Comparison of ENCODE assay signal across 9 mouse cellular contexts in genomic region chr19:56349295-56349694, GRCm38 (mm10). TPM values are rescaled to one million over a fixed set of nuclear protein-coding genes. Genes with fewer than 3 reads are reported as not detected.
DNase-seq lines count a peak whose midpoint lies in the region; ATAC-seq and TF ChIP-seq lines count a peak whose summit lies in the region.
"Had no signal": no experiment of that assay in that cellular context is flagged by ENCODE, and none has a peak within 500 bp of the region (broad histone marks: within the 10 kb centered on the region; RNA-seq: fewer than 3 reads in every experiment).

No protein-coding gene starts in this region.

- no peak overlapping the region for H3K9ac ChIP-seq in liver, adult 2 months (ENCODE audit: low read depth, low read length)
- no peak overlapping the region for H3K9ac ChIP-seq in forebrain, embryonic 11.5 days (ENCODE audit: low read length)

- no peaks in the 10 kb centered on the region for H3K4me1 ChIP-seq in liver, adult 2 months (ENCODE audit: control insufficient read depth, insufficient read depth, low read length)
- peaks cover 28% of the 10 kb centered on the region for H3K4me1 ChIP-seq in limb, embryonic 10.5 days
- H3K4me1 ChIP-seq in forebrain, embryonic 11.5 days (replicated peaks; ENCODE audit: control insufficient read depth, insufficient read depth, low read length): peaks cover 13% of the 10 kb centered on the region

- ATAC-seq in forebrain, embryonic 11.5 days (replicated peaks; ENCODE audit: low FRiP score): no peak

- no peak for TF ChIP-seq POLR2A in liver, adult 2 months (IDR thresholded peaks at IDR 0.05; ENCODE audit: extremely low read depth, insufficient read depth, low read length)
- no peak for TF ChIP-seq POLR2A in brain, embryonic 14.5 days (IDR thresholded peaks at IDR 0.05; ENCODE audit: borderline replicate concordance, extremely low read depth, insufficient read depth, insufficient read length, poor library complexity, severe bottlenecking)

- H3K79me2 ChIP-seq in liver, adult 2 months (ENCODE audit: control insufficient read depth, insufficient read depth, low read length): no peaks in the 10 kb centered on the region

- no peak overlapping the region for H3K4me3 ChIP-seq in liver, adult 2 months (ENCODE audit: insufficient read depth, low read depth, low read length)
- H3K4me3 ChIP-seq in limb, embryonic 10.5 days: no peak overlapping the region
- no peak overlapping the region for H3K4me3 ChIP-seq in forebrain, embryonic 11.5 days (ENCODE audit: low read depth, low read length)
- H3K4me3 ChIP-seq: myocyte had no signal

- peak; percentile 81 for TF ChIP-seq CTCF in liver, adult 2 months (IDR thresholded peaks at IDR 0.05; ENCODE audit: low read depth, low read length)
- peak; percentile 48 for TF ChIP-seq CTCF in brain, embryonic 14.5 days (IDR thresholded peaks at IDR 0.05; ENCODE audit: borderline replicate concordance, extremely low read depth, insufficient read depth, insufficient read length)

- no peak overlapping the region for H3K27ac ChIP-seq in liver, adult 2 months (replicated peaks; ENCODE audit: insufficient read depth, low read depth, low read length)
- H3K27ac ChIP-seq in limb, embryonic 10.5 days: no peak overlapping the region
- no peak overlapping the region for H3K27ac ChIP-seq in forebrain, embryonic 11.5 days (ENCODE audit: low read depth, low read length)

- no peak overlapping the region for H3K4me2 ChIP-seq in forebrain, embryonic 11.5 days (ENCODE audit: low read depth, low read length, severe bottlenecking)

- no peaks in the 10 kb centered on the region; the same call in 1 of the 2 replicates for H3K27me3 ChIP-seq in liver, adult 2 months (ENCODE audit: control insufficient read depth, insufficient read depth, low read length)
- H3K27me3 ChIP-seq in limb, embryonic 10.5 days (ENCODE audit: low read depth, poor library complexity, severe bottlenecking): peaks cover 12% of the 10 kb centered on the region; the same call in 1 of the 2 replicates
- no peaks in the 10 kb centered on the region for H3K27me3 ChIP-seq in splenic B cell, adult 2 months (ENCODE audit: control insufficient read depth, insufficient read depth, low read length, poor library complexity, severe bottlenecking)
- no peaks in the 10 kb centered on the region for H3K27me3 ChIP-seq in forebrain, embryonic 11.5 days (ENCODE audit: control insufficient read depth, insufficient read depth, low read length)

- peak; percentile 50 for DNase-seq in liver, adult 2 months (ENCODE audit: extremely low read depth, low read depth, low spot score)
- no peak for DNase-seq in liver
- peak; percentile 46 for DNase-seq in brain, embryonic 14.5 days (ENCODE audit: low read depth)
- DNase-seq in limb, embryonic 10.5 days (ENCODE audit: low spot score): peak; percentile 57
- peak; percentile 15 for DNase-seq in splenic B cell, adult 2 months (ENCODE audit: low read depth, low spot score)
- no peak for DNase-seq in right cerebral cortex, postnatal 25 days
- DNase-seq in spleen, postnatal 14 days (ENCODE audit: low spot score in 2 of 2): no peak
- no peak for DNase-seq in forebrain, embryonic 11.5 days (ENCODE audit: low spot score)

- H3K9me3 ChIP-seq in limb, embryonic 10.5 days (replicated peaks): no peaks in the 10 kb centered on the region
- H3K9me3 ChIP-seq in forebrain, embryonic 11.5 days (ENCODE audit: control insufficient read depth, low read length): no peaks in the 10 kb centered on the region

- no peaks in the 10 kb centered on the region for H3K36me3 ChIP-seq in liver, adult 2 months (ENCODE audit: control insufficient read depth, insufficient read depth, low read length)
- H3K36me3 ChIP-seq in limb, embryonic 10.5 days: no peaks in the 10 kb centered on the region
- no peaks in the 10 kb centered on the region for H3K36me3 ChIP-seq in splenic B cell, adult 2 months (ENCODE audit: control insufficient read depth, insufficient read depth, low read length, poor library complexity, severe bottlenecking)
- H3K36me3 ChIP-seq in forebrain, embryonic 11.5 days (ENCODE audit: control insufficient read depth, insufficient read depth, low read length): no peaks in the 10 kb centered on the region

- WGBS in liver, adult 2 months: 29% methylated on average over 6 of the region's 6 CpGs
- WGBS in limb, embryonic 10.5 days: 24% methylated on average over 6 of the region's 6 CpGs
- 33% methylated on average over 6 of the region's 6 CpGs for whole genome bisulfite sequencing in forebrain, embryonic 11.5 days

RNA-seq across cellular contexts. Expression of gene Nrap, which starts 40.5 kb away (rescaled TPM):
- total RNA-seq in liver, adult 2 months (2014; rRNA removed): 0.07 and 0.55 TPM in 2 replicates
- 0.04 and 0.11 TPM in 2 replicates for polyA plus RNA-seq in liver, adult 2 months (2012; rRNA removed)
- polyA plus RNA-seq in brain, embryonic 14.5 days (2012; rRNA removed): 0.38 and 0.42 TPM in 2 replicates
- 0.09 TPM in 1 of 2 replicates, not detected in the other for polyA plus RNA-seq in limb, embryonic 10.5 days (2016; fragmentation: Nextera tagmentation; extraction: Ambion mirVana)
- 0.17 and 0.20 TPM in 2 replicates for polyA plus RNA-seq in forebrain, embryonic 11.5 days (2014; fragmentation: Nextera tagmentation; extraction: Ambion mirVana)

RNA-seq across cellular contexts. Expression of gene Casp7, which starts 47.6 kb away (rescaled TPM):
- total RNA-seq in liver, adult 2 months (2014; rRNA removed): 27.8 and 38.8 TPM in 2 replicates
- polyA plus RNA-seq in liver, adult 2 months (2012; rRNA removed): 15.8 and 19.0 TPM in 2 replicates
- polyA plus RNA-seq in brain, embryonic 14.5 days (2012; rRNA removed): 9.7 and 12.4 TPM in 2 replicates
- 19.3 and 24.5 TPM in 2 replicates for polyA plus RNA-seq in limb, embryonic 10.5 days (2016; fragmentation: Nextera tagmentation; extraction: Ambion mirVana)
- 17.4 and 19.6 TPM in 2 replicates for polyA plus RNA-seq in forebrain, embryonic 11.5 days (2014; fragmentation: Nextera tagmentation; extraction: Ambion mirVana)

Comparison
In these comparisons a context has a peak if more than half of its experiments do, and no peak if none do; other contexts are left out.
1. DNase-seq: peak in liver, adult 2 months (single experiment), brain, embryonic 14.5 days (single experiment), limb, embryonic 10.5 days (single experiment) and splenic B cell, adult 2 months (single experiment); none in liver (single experiment), right cerebral cortex, postnatal 25 days (single experiment), spleen, postnatal 14 days (0 of 2) and forebrain, embryonic 11.5 days (single experiment).